Mouse (Mus musculus) Patski (cell line): ENCODE data around the gene Selenof. TPM values are rescaled to one million over a fixed set of nuclear protein-coding genes. Genes with fewer than 3 reads are reported as not detected.
"Not testable (repeated sequence)": the region's sequence is repeated elsewhere in the genome, so short reads cannot be mapped to it uniquely, and the experiment has no call there.

Experiments
- ATAC-seq: fragments of 100-300 bp; one replicate; pipeline ENCODE4 v1.8.0; 2021
- CTCF ChIA-PET: fragments of 350-600 bp; sonication (Branson Sonifier 250); formaldehyde crosslinking; loops from one replicate; lab custom pipeline; 2022; ENCODE audit warnings: inconsistent platforms; lab: Charles Lee
- POLR2A ChIA-PET: fragments of 350-600 bp; sonication (Branson Sonifier 250); formaldehyde crosslinking; loops from one replicate; lab custom pipeline; 2022; ENCODE audit warnings: antibody characterized with exemption, inconsistent platforms; lab: Charles Lee
- DNase-seq: peaks from one replicate; pipeline ENCODE4 v3.0.0-alpha.2; 2011; ENCODE audit warnings: low read depth, low spot score
- H3K27me3 ChIP-seq: fragments of 371-371 bp; one replicate; pipeline ENCODE4 v1.5.1; 2021
- CTCF ChIP-seq: fragments of 100-300 bp; IDR thresholded peaks from one replicate; pipeline ENCODE4 v1.5.1; 2021
- in situ Hi-C: fragments of 300-500 bp; cut with MboI; formaldehyde crosslinking; loops from 3 replicates; pipeline ENCODE4 v1.11.1; 2018; ENCODE audit warnings: low pct_unique_long_range_greater_than_20kb, mixed read lengths
- polyA plus RNA-seq: library from polyadenylated mRNA; unstranded; gene quantifications from one replicate; pipeline ENCODE4 v1.2.3, GENCODE M21; 2021

Selenof gene
- polyA plus RNA-seq, 1 experiment from 2014 or later = 873 TPM

GRCm38 (mm10) chr3:144592992-144593785 lies 23.1 kb downstream of the Selenof start:
- TF ChIP-seq CTCF = no peak
- in situ Hi-C loops = no loop called here
- ATAC-seq (peak; percentile 39), DNase-seq (no peak)
- CTCF ChIA-PET = interaction anchor here (1.0 to 5.6 kb wide), 5 partner anchors 9 to 23 kb away, joined by 3 to 55 read pairs (median 3); partner anchors contain the start of genes Hs2st1 and Selenof
- POLR2A ChIA-PET = interaction anchor here (1.5 kb wide), 1 partner anchor 16 kb away, joined by 4 read pairs; no protein-coding TSS in a partner anchor
- no peaks in the 10 kb centered on the region for H3K27me3 ChIP-seq

GRCm38 (mm10) chr3:144597121-144597520 lies 27.0 kb downstream of the Selenof start:
- in situ Hi-C loops = no loop called here

GRCm38 (mm10) chr3:144597790-144598467 lies 27.8 kb downstream of the Selenof start:
- H3K27me3 ChIP-seq = no peaks in the 10 kb centered on the region
- CTCF ChIA-PET = interaction anchor here (0.9 to 5.6 kb wide), 7 partner anchors 8 to 115 kb away, joined by 3 to 55 read pairs (median 4); no protein-coding TSS in a partner anchor
- DNase-seq = no peak
- no peak for ATAC-seq
- POLR2A ChIA-PET = interaction anchor here (1.2 kb wide), 1 partner anchor 8 kb away, joined by 3 read pairs; no protein-coding TSS in a partner anchor
- TF ChIP-seq CTCF = no peak
- in situ Hi-C loops = no loop called here

More at GRCm38 (mm10) chr3:144597121-144597520, 27.0 kb downstream of the Selenof start:
- ATAC-seq (no peak), DNase-seq (no peak)
- ChIA-PET POLR2A (no interaction called here), CTCF (interaction anchor here (0.9 to 5.6 kb wide), 9 partner anchors 9 to 144 kb away, joined by 3 to 55 read pairs (median 4); no protein-coding TSS in a partner anchor)
- TF ChIP-seq CTCF = no peak
- H3K27me3 ChIP-seq = no peaks in the 10 kb centered on the region

GRCm38 (mm10) chr3:144602413-144602812 lies 32.3 kb downstream of the Selenof start:
- ATAC-seq = no peak
- TF ChIP-seq CTCF = no peak
- POLR2A ChIA-PET = no interaction called here
- no peak for DNase-seq
- H3K27me3 ChIP-seq = no peaks in the 10 kb centered on the region
- in situ Hi-C loops = no loop called here
- CTCF ChIA-PET = interaction anchor here (0.7 to 2.6 kb wide), 3 partner anchors 8 to 66 kb away, joined by 3 to 6 read pairs (median 3); no protein-coding TSS in a partner anchor

GRCm38 (mm10) chr3:144602819-144603218 lies 32.7 kb downstream of the Selenof start:
- ChIA-PET POLR2A (no interaction called here), CTCF (interaction anchor here (0.7 to 4.9 kb wide), 5 partner anchors 9 to 66 kb away, joined by 3 to 35 read pairs (median 3); no protein-coding TSS in a partner anchor)
- ATAC-seq = no peak
- TF ChIP-seq CTCF = no peak
- no peaks in the 10 kb centered on the region for H3K27me3 ChIP-seq
- no peak for DNase-seq
- in situ Hi-C loops = no loop called here

- TF ChIP-seq CTCF = no peak
- in situ Hi-C loops = no loop called here
- H3K27me3 ChIP-seq = no peaks in the 10 kb centered on the region
- peak; percentile 1 for ATAC-seq
- no peak for DNase-seq
- ChIA-PET CTCF (interaction anchor here (1.0 to 4.9 kb wide), 9 partner anchors 9 to 150 kb away, joined by 3 to 35 read pairs (median 3); no protein-coding TSS in a partner anchor), POLR2A (no interaction called here)
These were observed 33.5 kb downstream of the Selenof start for GRCm38 (mm10) chr3:144603558-144603957.

- in situ Hi-C loops = no loop called here
- ChIA-PET POLR2A (interaction anchor here (0.7 kb wide), 1 partner anchor 18 kb away, joined by 3 read pairs; no protein-coding TSS in a partner anchor), CTCF (interaction anchor here (1.0 to 4.9 kb wide), 10 partner anchors 8 to 175 kb away, joined by 3 to 35 read pairs (median 3); no protein-coding TSS in a partner anchor)
- H3K27me3 ChIP-seq = no peaks in the 10 kb centered on the region
- DNase-seq (peak; percentile 99), ATAC-seq (peak; percentile 96)
- peak; percentile 20 for TF ChIP-seq CTCF
These were observed 34.1 kb downstream of the Selenof start for GRCm38 (mm10) chr3:144604205-144604604.

GRCm38 (mm10) chr3:144605811-144606210 lies 35.7 kb downstream of the Selenof start:
- TF ChIP-seq CTCF = peak; percentile 63
- ATAC-seq, POLR2A ChIA-PET, DNase-seq, H3K27me3 ChIP-seq: not testable (repeated sequence)
- CTCF ChIA-PET = interaction anchor here (0.7 to 4.9 kb wide), 22 partner anchors 8 to 184 kb away, joined by 3 to 35 read pairs (median 4); no protein-coding TSS in a partner anchor
- in situ Hi-C loops = loop anchor here (5.0 kb wide), 1 partner anchor 34 kb away; the partner anchor contains the start of genes Hs2st1 and Selenof

- no peaks in the 10 kb centered on the region for H3K27me3 ChIP-seq
- no peak for ATAC-seq
- ChIA-PET CTCF (interaction anchor here (0.7 to 4.9 kb wide), 21 partner anchors 7 to 185 kb away, joined by 3 to 35 read pairs (median 4); no protein-coding TSS in a partner anchor), POLR2A (interaction anchor here (0.6 kb wide), 1 partner anchor 68 kb away, joined by 4 read pairs; no protein-coding TSS in a partner anchor)
- in situ Hi-C loops = loop anchor here (5.0 kb wide), 1 partner anchor 34 kb away; the partner anchor contains the start of genes Hs2st1 and Selenof
- peak; percentile 65 for TF ChIP-seq CTCF
- no peak for DNase-seq
These were observed 36.3 kb downstream of the Selenof start for GRCm38 (mm10) chr3:144606449-144606848.
